Mouse (Mus musculus): ENCODE measurements around the gene Cbln1. TPM values are rescaled to one million over a fixed set of nuclear protein-coding genes. Genes with fewer than 3 reads are reported as not detected.

Cbln1 gene
- polyA plus RNA-seq, 1 experiment from 2014 or later: not detected

- no peaks in the 10 kb centered on the region for H3K27me3 ChIP-seq
- no peaks in the 10 kb centered on the region for H3K4me1 ChIP-seq (replicated peaks)
- no peaks in the 10 kb centered on the region for H3K9me3 ChIP-seq (replicated peaks)
- no peak overlapping the region for H3K27ac ChIP-seq
- no peak overlapping the region for H3K4me2 ChIP-seq
- no peak for ATAC-seq (replicated peaks; ENCODE audit: insufficient number of reproducible peaks, insufficient read depth, low FRiP score, low read depth)
- 68% methylated on average over 3 of the region's 3 CpGs for WGBS
- H3K9ac ChIP-seq: no peak overlapping the region
- no peak overlapping the region for H3K4me3 ChIP-seq
- no peaks in the 10 kb centered on the region for H3K36me3 ChIP-seq
Observed at GRCm38 (mm10) chr8:87434592-87434991, 37.8 kb downstream of the Cbln1 start.

DNA sequence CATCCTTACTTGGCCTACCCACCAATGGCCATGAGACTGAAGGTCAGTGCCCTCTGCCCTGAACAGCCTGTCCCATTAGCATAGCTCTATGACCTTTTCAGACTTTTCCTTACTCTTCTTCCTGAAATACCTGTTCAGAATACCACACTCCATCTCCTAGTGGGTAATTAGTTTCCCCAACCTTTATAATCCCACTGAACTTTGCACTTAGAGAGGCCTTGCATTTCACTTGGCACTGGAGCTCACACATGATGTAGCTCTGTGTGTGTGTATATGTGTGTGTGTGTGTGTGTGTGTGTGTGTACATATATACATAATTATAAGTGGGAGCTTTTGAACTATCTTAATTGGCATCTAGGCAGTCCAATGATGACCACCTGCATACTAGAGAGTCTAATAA lies 45.2 kb downstream of the Cbln1 start:
- Histone ChIP-seq H3K9ac (no peak overlapping the region), H3K9me3 (replicated peaks) (no peaks in the 10 kb centered on the region), H3K4me2 (no peak overlapping the region), H3K4me1 (replicated peaks) (no peaks in the 10 kb centered on the region), H3K4me3 (no peak overlapping the region), H3K36me3 (no peaks in the 10 kb centered on the region), H3K27me3 (no peaks in the 10 kb centered on the region), H3K27ac (no peak overlapping the region)
- no peak for ATAC-seq (replicated peaks; ENCODE audit: insufficient number of reproducible peaks, insufficient read depth, low FRiP score, low read depth)

- H3K27ac ChIP-seq: no peak overlapping the region
- no peaks in the 10 kb centered on the region for H3K36me3 ChIP-seq
- 75% methylated on average over 5 of the region's 5 CpGs for WGBS
- H3K4me2 ChIP-seq: no peak overlapping the region
- H3K4me3 ChIP-seq: no peak overlapping the region
- H3K27me3 ChIP-seq: no peaks in the 10 kb centered on the region
- H3K4me1 ChIP-seq (replicated peaks): no peaks in the 10 kb centered on the region
- ATAC-seq (replicated peaks; ENCODE audit: insufficient number of reproducible peaks, insufficient read depth, low FRiP score, low read depth): no peak
- no peaks in the 10 kb centered on the region for H3K9me3 ChIP-seq (replicated peaks)
- no peak overlapping the region for H3K9ac ChIP-seq
Observed at GRCm38 (mm10) chr8:87424706-87425105, 47.7 kb downstream of the Cbln1 start.

GRCm38 (mm10) chr8:87421697-87422096 lies 50.7 kb downstream of the Cbln1 start:
- H3K9ac ChIP-seq: no peak overlapping the region
- H3K27ac ChIP-seq: no peak overlapping the region
- no peak for ATAC-seq (replicated peaks; ENCODE audit: insufficient number of reproducible peaks, insufficient read depth, low FRiP score, low read depth)
- H3K4me1 ChIP-seq (replicated peaks): no peaks in the 10 kb centered on the region
- no peaks in the 10 kb centered on the region for H3K9me3 ChIP-seq (replicated peaks)
- H3K36me3 ChIP-seq: no peaks in the 10 kb centered on the region
- no peak overlapping the region for H3K4me3 ChIP-seq
- no peaks in the 10 kb centered on the region for H3K27me3 ChIP-seq
- WGBS: 74% methylated on average over 8 of the region's 8 CpGs
- H3K4me2 ChIP-seq: no peak overlapping the region

Other genes starting within 250 kb of the Cbln1 start
- gene 4933402J07Rik, start 91.2 kb upstream of the Cbln1 start, polyA plus RNA-seq (2015; fragmentation: Nextera tagmentation; extraction: Ambion mirVana): not detected in 2 replicates